Mouse (Mus musculus): Measurements from ENCODE around the gene Pgrmc2. TPM values are rescaled to one million over a fixed set of nuclear protein-coding genes. Genes with fewer than 3 reads are reported as not detected.

Pgrmc2 gene
- polyA plus RNA-seq (2012; rRNA removed) = 27.7 and 40.0 TPM in 2 replicates

DNA sequence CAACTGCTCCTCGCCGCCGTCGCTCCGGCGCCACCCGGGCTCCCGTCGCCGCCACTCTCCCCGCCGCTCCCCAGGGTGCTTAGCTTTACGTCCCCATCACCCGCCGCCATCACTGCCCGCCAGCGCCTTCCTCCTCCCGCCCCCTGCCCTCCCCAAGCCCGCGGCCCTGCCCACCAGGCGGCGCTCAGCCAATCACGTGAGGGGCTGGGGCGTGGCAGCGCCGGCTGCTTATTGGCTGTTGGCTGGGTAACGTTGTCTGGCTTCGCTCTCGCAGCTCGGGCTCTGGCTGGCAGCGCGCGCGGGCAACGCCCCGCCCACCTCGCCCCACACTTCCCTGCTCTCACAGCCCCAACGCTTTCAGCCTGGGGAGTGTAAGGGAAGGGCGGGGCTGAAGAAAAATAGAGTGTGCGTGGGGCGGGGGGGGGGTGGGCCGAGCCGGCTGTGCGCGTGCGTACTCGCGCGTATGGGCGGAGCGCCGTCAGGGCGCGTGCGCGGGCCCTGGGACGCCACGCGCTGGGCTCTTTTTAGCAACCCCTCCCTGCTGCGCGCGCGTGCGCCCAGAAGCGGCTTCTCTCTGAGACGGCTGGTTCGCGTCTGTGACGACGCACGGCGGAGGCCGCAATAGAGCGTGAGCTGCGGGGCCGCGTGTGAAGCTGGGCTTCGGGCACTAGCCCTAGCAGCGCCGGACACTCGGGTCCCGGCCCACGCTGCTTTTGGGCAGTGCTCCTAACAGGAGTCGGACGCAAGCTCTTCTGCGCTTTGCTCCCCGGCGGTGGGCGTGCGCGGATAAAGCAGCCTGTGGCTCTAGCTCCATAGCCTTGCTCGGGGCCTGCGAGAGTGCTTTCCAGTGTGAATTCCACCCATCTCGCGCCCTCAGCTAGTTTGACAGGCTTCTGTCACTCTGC, at the start of gene Pgrmc2:
TSS of gene Pgrmc2 (minus strand) at position 162 of the 905 bp plus-strand sequence.

Other genes with a start within 250 kb of the Pgrmc2 start
- gene Mfsd8, start 236.2 kb downstream of the Pgrmc2 start, polyA plus RNA-seq (2012; rRNA removed) = 1.6 TPM in 2 replicates
- 1.1 and 1.9 TPM in 2 replicates for gene Abhd18, start 236.1 kb downstream of the Pgrmc2 start, polyA plus RNA-seq (2012; rRNA removed)
- not detected in 2 replicates for gene 1700034I23Rik, start 180.5 kb downstream of the Pgrmc2 start, polyA plus RNA-seq (2012; rRNA removed)
- gene Larp1b, start 133.2 kb downstream of the Pgrmc2 start, polyA plus RNA-seq (2012; rRNA removed) = 7.3 and 11.0 TPM in 2 replicates